Mouse (Mus musculus): ENCODE results near the gene Plod2.

The Plod2 gene

GRCm38 (mm10) chr9:92541977-92542561 lies at the start of gene Plod2:
Gene Plod2, plus strand, starts transcription at chr9:92542223.
- peak; percentile 66 for DNase-seq (ENCODE audit: low spot score)

GRCm38 (mm10) chr9:92499710-92500410 lies 42.2 kb upstream of the Plod2 start:
- DNase-seq (ENCODE audit: low spot score), result peak; percentile 79

GRCm38 (mm10) chr9:92504256-92504655 lies 37.8 kb upstream of the Plod2 start:
- no peak for DNase-seq (ENCODE audit: low spot score)

- no peak for DNase-seq (ENCODE audit: low spot score)
Measured at GRCm38 (mm10) chr9:92504889-92505288, 37.1 kb upstream of the Plod2 start.

- DNase-seq (ENCODE audit: low spot score), result no peak
Measured at GRCm38 (mm10) chr9:92511696-92512095, 30.3 kb upstream of the Plod2 start.

GRCm38 (mm10) chr9:92517036-92517435 lies 25.0 kb upstream of the Plod2 start:
- DNase-seq (ENCODE audit: low spot score), result no peak

GRCm38 (mm10) chr9:92520751-92521150 lies 21.3 kb upstream of the Plod2 start:
- no peak for DNase-seq (ENCODE audit: low spot score)

- DNase-seq (ENCODE audit: low spot score), result no peak
Measured at GRCm38 (mm10) chr9:92524506-92524905, 17.5 kb upstream of the Plod2 start.

GRCm38 (mm10) chr9:92530055-92530454 lies 12.0 kb upstream of the Plod2 start:
- DNase-seq (ENCODE audit: low spot score), result no peak

GRCm38 (mm10) chr9:92537735-92538134 lies 4.3 kb upstream of the Plod2 start:
- DNase-seq (ENCODE audit: low spot score), result no peak

- DNase-seq (ENCODE audit: low spot score), result no peak
Measured at GRCm38 (mm10) chr9:92538216-92538615, 3.8 kb upstream of the Plod2 start.

GRCm38 (mm10) chr9:92542591-92543416 lies 781 bp downstream of the Plod2 start:
- DNase-seq (ENCODE audit: low spot score), result peak; percentile 16

GRCm38 (mm10) chr9:92544146-92544545 lies 2.1 kb downstream of the Plod2 start:
- no peak for DNase-seq (ENCODE audit: low spot score)

GRCm38 (mm10) chr9:92545021-92545420 lies 3.0 kb downstream of the Plod2 start:
- no peak for DNase-seq (ENCODE audit: low spot score)

- no peak for DNase-seq (ENCODE audit: low spot score)
Measured at GRCm38 (mm10) chr9:92546446-92546845, 4.4 kb downstream of the Plod2 start.

GRCm38 (mm10) chr9:92547106-92547505 lies 5.1 kb downstream of the Plod2 start:
- DNase-seq (ENCODE audit: low spot score), result no peak

GRCm38 (mm10) chr9:92547821-92548220 lies 5.8 kb downstream of the Plod2 start:
- DNase-seq (ENCODE audit: low spot score), result no peak

- DNase-seq (ENCODE audit: low spot score), result peak; percentile 44
Measured at GRCm38 (mm10) chr9:92548603-92549002, 6.6 kb downstream of the Plod2 start.

- DNase-seq (ENCODE audit: low spot score), result peak; percentile 43
Measured at GRCm38 (mm10) chr9:92549811-92550490, 7.9 kb downstream of the Plod2 start.

GRCm38 (mm10) chr9:92550981-92551380 lies 9.0 kb downstream of the Plod2 start:
- DNase-seq (ENCODE audit: low spot score), result no peak

GRCm38 (mm10) chr9:92551666-92552065 lies 9.6 kb downstream of the Plod2 start:
- DNase-seq (ENCODE audit: low spot score), result no peak

GRCm38 (mm10) chr9:92552691-92553090 lies 10.7 kb downstream of the Plod2 start:
- DNase-seq (ENCODE audit: low spot score), result no peak

Data from lung, postnatal 25 days (tissue).